ENCODE assay signal across 33 mouse cellular contexts in genomic region chr1:82992093-82992492, GRCm38 (mm10). TPM values are rescaled to one million over a fixed set of nuclear protein-coding genes. Genes with fewer than 3 reads are reported as not detected.
DNase-seq lines count a peak whose midpoint lies in the region.
"Had no signal": no experiment of that assay in that cellular context is flagged by ENCODE, and none has a peak within 500 bp of the region (broad histone marks: within the 10 kb centered on the region; RNA-seq: fewer than 3 reads in every experiment).

No protein-coding gene starts in this region.

- H3K27ac ChIP-seq in heart, embryonic 10.5 days = no peak overlapping the region
- H3K27ac ChIP-seq: embryonic facial prominence, embryonic 15.5 days; gastrocnemius, adult 2 months; hindbrain, embryonic 13.5 days; limb, embryonic 13.5 days; liver, embryonic 14.5 days; lung, embryonic 15.5 days; neural tube, embryonic 13.5 days had no signal

- H3K9me3 ChIP-seq in heart, embryonic 10.5 days = no peaks in the 10 kb centered on the region
- H3K9me3 ChIP-seq: embryonic facial prominence, embryonic 15.5 days; hindbrain, embryonic 13.5 days; limb, embryonic 13.5 days; lung, embryonic 15.5 days; neural tube, embryonic 13.5 days had no signal

- H3K4me3 ChIP-seq in heart, embryonic 10.5 days = no peak overlapping the region
- H3K4me3 ChIP-seq: embryonic facial prominence, embryonic 15.5 days; gastrocnemius, adult 2 months; hindbrain, embryonic 13.5 days; limb, embryonic 13.5 days; lung, embryonic 15.5 days; myocyte; neural tube, embryonic 13.5 days had no signal

- H3K36me3 ChIP-seq in heart, embryonic 10.5 days = no peaks in the 10 kb centered on the region
- H3K36me3 ChIP-seq: embryonic facial prominence, embryonic 15.5 days; hindbrain, embryonic 13.5 days; limb, embryonic 13.5 days; lung, embryonic 15.5 days; neural tube, embryonic 13.5 days had no signal

- no peaks in the 10 kb centered on the region for H3K4me1 ChIP-seq in heart, embryonic 10.5 days
- H3K4me1 ChIP-seq: embryonic facial prominence, embryonic 15.5 days; hindbrain, embryonic 13.5 days; limb, embryonic 13.5 days; lung, embryonic 15.5 days; neural tube, embryonic 13.5 days had no signal

- peak; percentile 36 for DNase-seq in heart, embryonic 10.5 days (ENCODE audit: low spot score)
- no peak for DNase-seq in heart, adult 9 months (ENCODE audit: low spot score in 2 of 2)
- peak; percentile 73 to 84 for DNase-seq in kidney, adult 8-10 months
- DNase-seq in kidney, postnatal 14 days = peak; percentile 59
- no peak for DNase-seq in gastrocnemius, postnatal 4 days (ENCODE audit: low spot score in 2 of 2)
- DNase-seq in heart, adult 8-10 months (ENCODE audit: low spot score) = no peak
- DNase-seq in adipocyte (ENCODE audit: low spot score) = no peak
- DNase-seq: adrenal gland, postnatal 36 days; cerebellum, adult 9-11 months; gastrocnemius, adult 2 months; lung, postnatal 36 days; retina, postnatal 1 day; right cerebral cortex, postnatal 25 days; thymus, postnatal 36 days had no signal

- WGBS in heart, embryonic 10.5 days = 84% methylated on average over 6 of the region's 6 CpGs

- H3K27me3 ChIP-seq in heart, embryonic 10.5 days (ENCODE audit: insufficient read depth, poor library complexity, severe bottlenecking) = no peaks in the 10 kb centered on the region
- H3K27me3 ChIP-seq: embryonic facial prominence, embryonic 15.5 days; hindbrain, embryonic 13.5 days; limb, embryonic 13.5 days; lung, embryonic 15.5 days; neural tube, embryonic 13.5 days had no signal

RNA-seq across cellular contexts. Expression of gene Gm47959, which starts 8.3 kb away (rescaled TPM):
- not detected in 2 replicates for polyA plus RNA-seq in heart, embryonic 10.5 days (2016; fragmentation: Nextera tagmentation; extraction: Ambion mirVana)
- total RNA-seq in gastrocnemius, postnatal 4 days (2021) = not detected
- total RNA-seq in heart, adult 8-10 months (2022) = not detected
- total RNA-seq: adrenal gland, postnatal 36 days; common myeloid progenitor, adult 5-6 weeks; gastrocnemius, adult 2 months; heart, postnatal 25 days; layer of hippocampus, adult 8-10 months; left cerebral cortex, adult 18-20 months; left cerebral cortex, postnatal 25 days; megakaryocyte-erythroid progenitor cell, adult 5-6 weeks had no signal
- polyA plus RNA-seq: forebrain, embryonic 14.5 days; frontal cortex, adult 2 months; gonadal fat pad, adult 2 months; heart, embryonic 14.5 days; hindbrain, embryonic 13.5 days; limb, embryonic 13.5 days; liver, embryonic 14.5 days; lung, embryonic 15.5 days; midbrain, embryonic 16.5 days; myocyte; neural tube, embryonic 13.5 days; stomach, embryonic 14.5 days had no signal

RNA-seq across cellular contexts. Expression of gene Gm47955, which starts 32.0 kb away (rescaled TPM):
- not detected in 2 replicates for polyA plus RNA-seq in heart, embryonic 10.5 days (2016; fragmentation: Nextera tagmentation; extraction: Ambion mirVana)
- not detected for total RNA-seq in gastrocnemius, postnatal 4 days (2021)
- not detected for total RNA-seq in heart, adult 8-10 months (2022)
- total RNA-seq: adrenal gland, postnatal 36 days; common myeloid progenitor, adult 5-6 weeks; gastrocnemius, adult 2 months; heart, postnatal 25 days; layer of hippocampus, adult 8-10 months; left cerebral cortex, adult 18-20 months; left cerebral cortex, postnatal 25 days; megakaryocyte-erythroid progenitor cell, adult 5-6 weeks had no signal
- polyA plus RNA-seq: forebrain, embryonic 14.5 days; frontal cortex, adult 2 months; gonadal fat pad, adult 2 months; heart, embryonic 14.5 days; hindbrain, embryonic 13.5 days; limb, embryonic 13.5 days; liver, embryonic 14.5 days; lung, embryonic 15.5 days; midbrain, embryonic 16.5 days; myocyte; neural tube, embryonic 13.5 days; stomach, embryonic 14.5 days had no signal

RNA-seq across cellular contexts. Expression of gene Gm7544, which starts 36.3 kb away (rescaled TPM):
- not detected in 2 replicates for polyA plus RNA-seq in heart, embryonic 10.5 days (2016; fragmentation: Nextera tagmentation; extraction: Ambion mirVana)
- not detected for total RNA-seq in gastrocnemius, postnatal 4 days (2021)
- total RNA-seq in heart, adult 8-10 months (2022) = not detected
- total RNA-seq: adrenal gland, postnatal 36 days; common myeloid progenitor, adult 5-6 weeks; gastrocnemius, adult 2 months; heart, postnatal 25 days; layer of hippocampus, adult 8-10 months; left cerebral cortex, adult 18-20 months; left cerebral cortex, postnatal 25 days; megakaryocyte-erythroid progenitor cell, adult 5-6 weeks had no signal
- polyA plus RNA-seq: forebrain, embryonic 14.5 days; frontal cortex, adult 2 months; gonadal fat pad, adult 2 months; heart, embryonic 14.5 days; hindbrain, embryonic 13.5 days; limb, embryonic 13.5 days; liver, embryonic 14.5 days; lung, embryonic 15.5 days; midbrain, embryonic 16.5 days; myocyte; neural tube, embryonic 13.5 days; stomach, embryonic 14.5 days had no signal

RNA-seq across cellular contexts. Expression of gene Slc19a3, which starts 46.2 kb away (rescaled TPM):
- 2.5 and 2.8 TPM in 2 replicates for polyA plus RNA-seq in heart, embryonic 10.5 days (2016; fragmentation: Nextera tagmentation; extraction: Ambion mirVana)
- under 1 TPM; 0.25 to 0.26 TPM for total RNA-seq in gastrocnemius, postnatal 4 days (2021)
- under 1 TPM; 0.12 to 0.63 (median 0.37) TPM for total RNA-seq in heart, adult 8-10 months (2022)
- total RNA-seq: common myeloid progenitor, adult 5-6 weeks; gastrocnemius, adult 2 months; megakaryocyte-erythroid progenitor cell, adult 5-6 weeks had no signal

RNA-seq across cellular contexts. Expression of gene A030003K21Rik, which starts 48.9 kb away (rescaled TPM):
- polyA plus RNA-seq in heart, embryonic 10.5 days (2016; fragmentation: Nextera tagmentation; extraction: Ambion mirVana) = not detected in 2 replicates
- not detected for total RNA-seq in gastrocnemius, postnatal 4 days (2021)
- total RNA-seq in heart, adult 8-10 months (2022) = not detected
- total RNA-seq: adrenal gland, postnatal 36 days; common myeloid progenitor, adult 5-6 weeks; gastrocnemius, adult 2 months; heart, postnatal 25 days; layer of hippocampus, adult 8-10 months; left cerebral cortex, adult 18-20 months; left cerebral cortex, postnatal 25 days; megakaryocyte-erythroid progenitor cell, adult 5-6 weeks had no signal
- polyA plus RNA-seq: forebrain, embryonic 14.5 days; frontal cortex, adult 2 months; gonadal fat pad, adult 2 months; heart, embryonic 14.5 days; hindbrain, embryonic 13.5 days; limb, embryonic 13.5 days; liver, embryonic 14.5 days; lung, embryonic 15.5 days; midbrain, embryonic 16.5 days; myocyte; neural tube, embryonic 13.5 days; stomach, embryonic 14.5 days had no signal

Comparison
In these comparisons a context has a peak if more than half of its experiments do, and no peak if none do; other contexts are left out.
1. DNase-seq: peak in heart, embryonic 10.5 days (single experiment), kidney, adult 8-10 months (2 of 2) and kidney, postnatal 14 days (single experiment); none in heart, adult 9 months (0 of 2), gastrocnemius, postnatal 4 days (0 of 2), heart, adult 8-10 months (single experiment) and adipocyte (single experiment).